Mouse (Mus musculus): Measurements from ENCODE around the gene Ppp1ca. TPM values are rescaled to one million over a fixed set of nuclear protein-coding genes. Genes with fewer than 3 reads are reported as not detected.

The Ppp1ca gene
- polyA plus RNA-seq, 1 experiment from 2014 or later, result 817 TPM

- 56% methylated on average over 11 of the region's 11 CpGs for WGBS
- no peak for ATAC-seq (ENCODE audit: low FRiP score, low read depth)
- peak overlapping the region; percentile 43; the same call in 1 of the 2 replicates for H3K9ac ChIP-seq
These were observed 18.9 kb upstream of the Ppp1ca start for GRCm38 (mm10) chr19:4172925-4173324.

GRCm38 (mm10) chr19:4175368-4175947 is 16.4 kb upstream of the Ppp1ca start, which contains the start of gene Carns1:
TSS of gene Carns1 (minus strand) at chr19:4175479.
- Histone ChIP-seq H3K9me3 (no peaks in the 10 kb centered on the region), H3K4me3 (peak within 1 kb of the TSS; percentile 3), H3K4me2 (replicated peaks) (peak within 1 kb of the TSS; percentile 51), H3K9ac (peak within 1 kb of the TSS; percentile 32), H3K4me1 (peaks cover 28% of the 10 kb centered on the region), H3K27me3 (peaks cover 3% of the 10 kb centered on the region; the same call in 1 of the 2 replicates), H3K27ac (no peak within 1 kb of the TSS), H3K36me3 (no peaks in the 10 kb centered on the region)
- 0 out of 2 replicates have a peak, but pooled peaks have one; percentile 49 for ATAC-seq (ENCODE audit: low FRiP score, low read depth)
- 4% methylated on average over 11 of the region's 11 CpGs for WGBS

More at GRCm38 (mm10) chr19:4172925-4173324, 18.9 kb upstream of the Ppp1ca start:
- no peak overlapping the region for H3K4me3 ChIP-seq
- peaks cover 3% of the 10 kb centered on the region; the same call in 1 of the 2 replicates for H3K27me3 ChIP-seq
- H3K27ac ChIP-seq, result no peak overlapping the region
- H3K36me3 ChIP-seq, result no peaks in the 10 kb centered on the region
- no peak overlapping the region for H3K4me2 ChIP-seq (replicated peaks)
- no peaks in the 10 kb centered on the region for H3K9me3 ChIP-seq
- peaks cover 37% of the 10 kb centered on the region for H3K4me1 ChIP-seq

GRCm38 (mm10) chr19:4180411-4180810 is 11.5 kb upstream of the Ppp1ca start:
- H3K27ac ChIP-seq, result no peak overlapping the region
- H3K4me3 ChIP-seq, result no peak overlapping the region
- peaks cover 15% of the 10 kb centered on the region for H3K4me1 ChIP-seq
- ATAC-seq (ENCODE audit: low FRiP score, low read depth), result no peak
- no peaks in the 10 kb centered on the region for H3K9me3 ChIP-seq
- no peak overlapping the region for H3K4me2 ChIP-seq (replicated peaks)
- H3K27me3 ChIP-seq, result peaks cover 3% of the 10 kb centered on the region; the same call in 1 of the 2 replicates
- H3K9ac ChIP-seq, result no peak overlapping the region
- no peaks in the 10 kb centered on the region for H3K36me3 ChIP-seq
- 85% methylated on average over 7 of the region's 7 CpGs for WGBS

DNA sequence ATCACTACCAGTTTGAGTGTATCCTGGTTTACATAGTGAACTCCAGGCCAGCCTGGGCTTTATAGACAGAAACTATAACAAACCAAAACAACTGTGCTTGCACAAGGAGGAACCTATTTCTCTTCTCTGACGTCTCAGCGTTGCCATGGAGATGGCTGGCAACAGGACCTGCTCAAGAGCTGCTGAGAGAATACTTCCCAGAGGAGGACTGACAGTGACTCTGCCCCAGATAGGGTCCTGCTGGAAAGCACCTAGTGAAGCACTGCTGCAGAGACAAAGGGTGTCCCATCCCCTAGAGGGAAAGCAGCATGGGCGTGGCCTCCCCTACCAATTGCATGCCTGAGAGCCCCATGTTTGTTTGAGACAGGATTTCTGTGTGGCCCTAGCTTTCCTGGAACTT is 10.0 kb upstream of the Ppp1ca start:
- no peaks in the 10 kb centered on the region for H3K36me3 ChIP-seq
- no peak overlapping the region for H3K4me3 ChIP-seq
- H3K4me2 ChIP-seq (replicated peaks), result no peak overlapping the region
- no peak overlapping the region for H3K9ac ChIP-seq
- no peak for ATAC-seq (ENCODE audit: low FRiP score, low read depth)
- H3K4me1 ChIP-seq, result peaks cover 11% of the 10 kb centered on the region
- peaks cover 2% of the 10 kb centered on the region; the same call in 1 of the 2 replicates for H3K27me3 ChIP-seq
- H3K9me3 ChIP-seq, result no peaks in the 10 kb centered on the region
- WGBS, result 37% methylated on average over 3 of the region's 3 CpGs
- H3K27ac ChIP-seq, result no peak overlapping the region

- ATAC-seq (ENCODE audit: low FRiP score, low read depth), result no peak
- Histone ChIP-seq H3K27ac (no peak overlapping the region), H3K4me2 (replicated peaks) (no peak overlapping the region), H3K36me3 (no peaks in the 10 kb centered on the region), H3K4me1 (peaks cover 11% of the 10 kb centered on the region), H3K9ac (no peak overlapping the region), H3K27me3 (no peaks in the 10 kb centered on the region), H3K4me3 (no peak overlapping the region), H3K9me3 (no peaks in the 10 kb centered on the region)
- WGBS, result 79% methylated on average over 2 of the region's 2 CpGs
These were observed 8.2 kb upstream of the Ppp1ca start for GRCm38 (mm10) chr19:4183689-4184088.

GRCm38 (mm10) chr19:4184976-4185975 is 6.6 kb upstream of the Ppp1ca start:
- Histone ChIP-seq H3K4me3 (no peak overlapping the region), H3K4me2 (replicated peaks) (0 out of 2 replicates have a peak overlapping the region, but pooled peaks have one; percentile 9), H3K36me3 (no peaks in the 10 kb centered on the region), H3K27ac (no peak overlapping the region; the same call in 1 of the 2 replicates), H3K4me1 (peaks cover 11% of the 10 kb centered on the region), H3K9ac (no peak overlapping the region; the same call in 1 of the 2 replicates), H3K9me3 (no peaks in the 10 kb centered on the region), H3K27me3 (no peaks in the 10 kb centered on the region)
- WGBS, result 59% methylated on average over 15 of the region's 15 CpGs
- ATAC-seq (ENCODE audit: low FRiP score, low read depth), result no peak

- no peak overlapping the region for H3K4me2 ChIP-seq (replicated peaks)
- H3K9ac ChIP-seq, result no peak overlapping the region
- H3K27me3 ChIP-seq, result no peaks in the 10 kb centered on the region
- H3K4me1 ChIP-seq, result peaks cover 23% of the 10 kb centered on the region
- no peaks in the 10 kb centered on the region for H3K9me3 ChIP-seq
- no peak for ATAC-seq (ENCODE audit: low FRiP score, low read depth)
- no peak overlapping the region for H3K4me3 ChIP-seq
- no peaks in the 10 kb centered on the region for H3K36me3 ChIP-seq
- WGBS, result 60% methylated on average over 3 of the region's 3 CpGs
- H3K27ac ChIP-seq, result no peak overlapping the region
These were observed 4.6 kb upstream of the Ppp1ca start for GRCm38 (mm10) chr19:4187303-4187702.

DNA sequence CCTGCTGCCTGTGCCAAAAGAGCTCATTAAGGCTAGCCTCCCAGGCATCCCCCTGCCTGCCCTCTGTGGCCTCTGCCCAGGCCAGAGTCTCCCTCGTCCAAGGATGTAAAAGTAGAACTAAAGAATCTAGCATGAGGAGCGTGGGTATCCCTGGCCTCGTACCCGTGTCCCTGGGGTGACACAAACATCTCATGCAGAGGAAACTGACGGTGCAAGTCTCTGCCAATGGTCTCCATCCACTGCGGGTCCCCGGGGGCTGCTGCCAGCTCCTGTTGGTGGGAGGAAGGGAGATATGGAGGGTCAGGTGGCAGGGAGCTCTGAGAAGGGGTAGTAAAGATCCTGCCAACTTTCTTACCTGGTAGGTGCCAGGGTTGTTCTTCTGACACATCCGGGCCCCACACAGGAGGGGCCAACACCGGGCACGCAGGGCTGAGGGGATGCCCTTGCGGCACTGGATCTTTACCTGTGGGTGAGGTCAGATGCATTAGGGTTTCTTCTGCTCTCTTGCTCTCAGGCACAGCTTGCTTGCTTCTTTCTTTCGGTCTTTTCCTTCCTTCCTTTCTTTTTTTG is 2.7 kb upstream of the Ppp1ca start:
- H3K27me3 ChIP-seq, result no peaks in the 10 kb centered on the region
- H3K4me3 ChIP-seq, result no peak overlapping the region
- peaks cover 37% of the 10 kb centered on the region for H3K4me1 ChIP-seq
- no peaks in the 10 kb centered on the region for H3K9me3 ChIP-seq
- H3K27ac ChIP-seq, result no peak overlapping the region
- ATAC-seq (ENCODE audit: low FRiP score, low read depth), result no peak
- peaks cover 11% of the 10 kb centered on the region for H3K36me3 ChIP-seq
- no peak overlapping the region for H3K9ac ChIP-seq
- WGBS, result 82% methylated on average over 12 of the region's 12 CpGs
- H3K4me2 ChIP-seq (replicated peaks), result no peak overlapping the region

DNA sequence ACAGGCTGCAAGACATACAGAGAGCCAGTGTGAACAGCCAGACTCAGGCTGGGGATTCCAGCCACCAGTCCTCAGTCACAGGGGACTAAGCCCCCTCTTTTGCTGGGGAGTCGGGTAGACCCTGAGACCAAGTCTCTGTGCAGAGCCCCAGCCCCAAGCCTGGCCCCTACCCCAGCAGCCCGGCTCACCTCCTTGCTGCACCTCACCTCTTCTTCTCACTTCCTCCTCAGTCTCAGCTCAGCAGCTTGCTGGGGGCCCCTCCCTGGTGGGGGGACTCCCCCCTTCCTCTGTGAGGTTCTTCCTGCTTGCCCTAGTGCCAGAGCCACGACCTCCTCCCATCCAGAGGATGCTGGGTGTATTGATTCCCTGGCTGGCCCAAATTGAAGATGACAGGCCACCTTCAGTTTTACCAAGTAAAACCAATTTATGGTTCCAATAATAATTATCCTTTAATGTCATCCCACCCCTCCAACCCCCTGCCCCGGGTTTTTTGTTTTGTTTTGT is 982 bp upstream of the Ppp1ca start, which contains the start of gene Tbc1d10c:
Gene Tbc1d10c, minus strand, starts transcription at position 454 of the 504 bp plus-strand sequence.
- H3K36me3 ChIP-seq, result peaks cover 28% of the 10 kb centered on the region
- ATAC-seq (ENCODE audit: low FRiP score, low read depth), result no peak
- peak within 1 kb of the TSS; percentile 92 for H3K4me3 ChIP-seq
- no peaks in the 10 kb centered on the region for H3K9me3 ChIP-seq
- peak within 1 kb of the TSS; percentile 98 for H3K4me2 ChIP-seq (replicated peaks)
- 53% methylated on average over 4 of the region's 4 CpGs for WGBS
- peak within 1 kb of the TSS; percentile 98 for H3K9ac ChIP-seq
- H3K4me1 ChIP-seq, result peaks cover 27% of the 10 kb centered on the region
- peak within 1 kb of the TSS; percentile 96 for H3K27ac ChIP-seq
- H3K27me3 ChIP-seq, result no peaks in the 10 kb centered on the region

DNA sequence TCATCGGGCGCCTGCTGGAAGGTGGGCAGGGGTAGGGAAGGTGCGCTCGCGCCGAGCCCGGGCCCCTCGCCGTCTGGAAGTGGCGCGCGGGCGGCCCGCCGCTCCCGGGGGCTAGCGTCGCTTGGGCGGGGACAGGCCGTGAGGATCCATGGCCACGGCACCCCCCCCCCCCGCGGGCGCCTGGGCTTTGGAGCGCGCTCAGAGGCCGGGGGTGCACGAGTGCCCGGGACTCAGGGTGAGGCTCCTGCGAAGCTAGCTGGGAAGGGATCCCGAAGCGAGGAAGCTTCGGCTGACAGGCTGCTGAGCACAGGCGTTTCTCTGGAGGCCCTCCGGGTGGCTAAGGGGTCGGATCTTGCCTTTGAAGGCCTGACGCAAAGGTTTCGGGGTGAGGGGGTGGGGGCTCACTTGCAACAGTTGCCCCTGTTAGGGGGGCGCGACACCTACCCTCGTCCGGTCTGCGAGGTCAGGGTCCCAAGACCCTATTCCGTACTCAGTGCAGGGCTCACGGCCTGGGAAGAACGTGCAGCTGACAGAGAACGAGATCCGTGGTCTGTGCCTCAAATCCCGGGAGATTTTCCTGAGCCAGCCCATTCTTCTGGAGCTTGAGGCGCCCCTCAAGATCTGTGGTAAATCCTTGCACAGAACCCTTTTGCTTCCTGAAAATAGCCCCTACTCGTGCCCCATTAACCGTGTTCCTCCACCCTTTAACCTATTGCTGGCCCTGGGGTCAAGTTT is 553 bp downstream of the Ppp1ca start:
- peaks cover 42% of the 10 kb centered on the region for H3K4me1 ChIP-seq
- WGBS, result under 1% methylated on average over 47 of the region's 52 CpGs
- H3K4me3 ChIP-seq, result peak overlapping the region; percentile 92
- peak overlapping the region; percentile 96 for H3K27ac ChIP-seq
- H3K27me3 ChIP-seq, result no peaks in the 10 kb centered on the region
- no peaks in the 10 kb centered on the region for H3K9me3 ChIP-seq
- no peak; the same call in 1 of the 2 replicates for ATAC-seq (ENCODE audit: low FRiP score, low read depth)
- peak overlapping the region; percentile 98 for H3K4me2 ChIP-seq (replicated peaks)
- peaks cover 44% of the 10 kb centered on the region for H3K36me3 ChIP-seq
- peak overlapping the region; percentile 98 for H3K9ac ChIP-seq

DNA sequence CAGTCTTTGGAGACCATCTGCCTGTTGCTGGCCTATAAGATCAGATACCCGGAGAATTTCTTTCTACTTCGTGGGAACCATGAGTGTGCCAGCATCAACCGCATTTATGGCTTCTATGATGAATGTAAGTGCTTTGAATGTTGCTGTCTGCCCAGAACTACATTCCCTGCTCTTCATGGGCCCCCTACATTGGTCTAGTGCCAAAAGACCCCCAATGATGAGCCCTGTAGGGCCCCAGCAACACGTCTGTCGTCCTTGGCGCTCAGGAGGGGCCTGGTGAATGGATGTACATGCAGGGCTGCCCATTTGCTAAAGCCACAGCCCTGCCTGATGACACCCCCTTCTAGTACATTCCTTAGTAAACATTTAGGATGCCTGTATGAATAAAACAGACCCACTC is 1.3 kb downstream of the Ppp1ca start:
- Histone ChIP-seq H3K9ac (peak overlapping the region; percentile 98), H3K36me3 (peaks cover 50% of the 10 kb centered on the region), H3K9me3 (no peaks in the 10 kb centered on the region), H3K4me3 (peak overlapping the region; percentile 92), H3K27ac (0 out of 2 replicates have a peak overlapping the region, but pooled peaks have one; percentile 96), H3K27me3 (no peaks in the 10 kb centered on the region), H3K4me1 (peaks cover 43% of the 10 kb centered on the region), H3K4me2 (replicated peaks) (peak overlapping the region; percentile 98)
- ATAC-seq (ENCODE audit: low FRiP score, low read depth), result no peak
- 58% methylated on average over 6 of the region's 6 CpGs for WGBS
